ENCODE assay signal across 26 mouse cellular contexts in the genomic region with DNA sequence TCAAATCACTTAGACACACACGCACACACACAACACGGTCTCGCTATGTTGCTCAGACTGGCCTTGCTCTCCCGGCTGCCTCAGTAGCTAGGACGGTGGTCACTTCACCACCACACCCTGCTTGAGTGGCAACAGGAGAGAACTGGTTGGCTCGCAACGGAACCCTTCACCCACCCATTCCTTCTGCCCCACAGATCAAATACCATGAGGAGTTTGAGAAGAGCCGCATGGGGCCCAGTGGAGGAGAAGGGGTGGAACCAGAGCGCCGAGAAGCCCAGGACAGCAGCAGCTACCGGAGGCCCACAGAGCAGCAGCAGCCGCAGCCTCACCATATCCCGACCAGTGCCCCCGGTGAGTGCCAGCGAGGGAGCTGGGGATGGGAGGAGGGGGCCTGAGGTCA. TPM values are rescaled to one million over a fixed set of nuclear protein-coding genes. Genes with fewer than 3 reads are reported as not detected.
DNase-seq lines count a peak whose midpoint lies in the region; ATAC-seq and TF ChIP-seq lines count a peak whose summit lies in the region.
"Had no signal": no experiment of that assay in that cellular context is flagged by ENCODE, and none has a peak within 500 bp of the region (broad histone marks: within the 10 kb centered on the region; RNA-seq: fewer than 3 reads in every experiment).

No protein-coding gene starts in this region.

- no peak for TF ChIP-seq CTCF in CH12.LX (conservative IDR thresholded peaks at IDR 0.05 in 1 of 2, IDR thresholded peaks at IDR 0.05 in 1 of 2; ENCODE audit: low read depth in 2 of 2, low read length in 2 of 2)

- DNase-seq in cerebellum, adult 11 months: peak; percentile 8
- no peak for DNase-seq in cerebellum, postnatal 10 days
- peak; percentile 3 for DNase-seq in gastrocnemius, postnatal 25 days
- no peak for DNase-seq in gastrocnemius, postnatal 14 days
- no peak for DNase-seq in lung, postnatal 25 days (ENCODE audit: low spot score)
- DNase-seq in CH12.LX (ENCODE audit: extremely low read depth): no peak
- DNase-seq: adrenal gland, postnatal 10 days; B cell, adult 2 months; embryo, embryonic 11 days; gastrocnemius, adult 2 months had no signal

- no peak for TF ChIP-seq POLR2A in CH12.LX (IDR thresholded peaks at IDR 0.05; ENCODE audit: low read depth, low read length)

- no peak for TF ChIP-seq RAD21 in CH12.LX (IDR thresholded peaks at IDR 0.05; ENCODE audit: low read depth, low read length)

- 0 out of 2 replicates have a peak overlapping the region, but pooled peaks have one; percentile 21 for H3K27ac ChIP-seq in lung, embryonic 16.5 days (ENCODE audit: low read length)
- H3K27ac ChIP-seq in CH12.LX (ENCODE audit: insufficient read depth, low read depth): no peak overlapping the region
- H3K27ac ChIP-seq: embryonic facial prominence, embryonic 15.5 days; forebrain, embryonic 10.5 days had no signal

- H3K9ac ChIP-seq in lung, embryonic 16.5 days (ENCODE audit: low read length): 0 out of 2 replicates have a peak overlapping the region, but pooled peaks have one; percentile 12
- no peak overlapping the region for H3K9ac ChIP-seq in CH12.LX (ENCODE audit: insufficient read depth, low read depth)
- H3K9ac ChIP-seq: embryonic facial prominence, embryonic 15.5 days; heart, embryonic 12.5 days had no signal

- H3K4me1 ChIP-seq in lung, embryonic 16.5 days (replicated peaks; ENCODE audit: control insufficient read depth, insufficient read depth, low read length): no peaks in the 10 kb centered on the region; the same call in 1 of the 2 replicates
- H3K4me1 ChIP-seq in CH12.LX (ENCODE audit: control insufficient read depth in 1 of 2, insufficient read depth in 2 of 2): peaks cover 15 to 50% of the 10 kb centered on the region in 2 experiments
- H3K4me1 ChIP-seq: forebrain, embryonic 10.5 days had no signal

- in situ Hi-C loops in CH12.LX (cut with MboI; ENCODE audit: low pct_ligation_motif_present, low pct_unique_long_range_greater_than_20kb, low sequenced_read_pairs): no loop called here

- H3K9me3 ChIP-seq in lung, embryonic 16.5 days (ENCODE audit: control insufficient read depth, low read length): no peaks in the 10 kb centered on the region
- no peaks in the 10 kb centered on the region for H3K9me3 ChIP-seq in CH12.LX (replicated peaks; ENCODE audit: low read length)
- H3K9me3 ChIP-seq: embryonic facial prominence, embryonic 15.5 days; forebrain, embryonic 10.5 days; heart, embryonic 12.5 days had no signal

- H3K4me3 ChIP-seq in lung, embryonic 16.5 days (ENCODE audit: low read length): no peak overlapping the region
- no peak overlapping the region for H3K4me3 ChIP-seq in CH12.LX (replicated peaks in 1 of 3; ENCODE audit: low read depth in 2 of 3, low read length in 2 of 3, poor library complexity in 1 of 3)
- H3K4me3 ChIP-seq: embryonic facial prominence, embryonic 15.5 days; erythroblast, embryonic 14.5 days; forebrain, embryonic 10.5 days; gastrocnemius, adult 2 months; heart, embryonic 12.5 days had no signal

- H3K4me2 ChIP-seq in lung, embryonic 16.5 days (ENCODE audit: low read depth, low read length): no peak overlapping the region
- no peak overlapping the region for H3K4me2 ChIP-seq in CH12.LX (ENCODE audit: insufficient read depth, low read depth, poor library complexity, severe bottlenecking)
- H3K4me2 ChIP-seq: embryonic facial prominence, embryonic 15.5 days; heart, embryonic 12.5 days had no signal

- H3K27me3 ChIP-seq in lung, embryonic 16.5 days (ENCODE audit: control insufficient read depth, insufficient read depth, low read depth, low read length): no peaks in the 10 kb centered on the region
- no peaks in the 10 kb centered on the region for H3K27me3 ChIP-seq in CH12.LX (replicated peaks)
- H3K27me3 ChIP-seq: embryonic facial prominence, embryonic 15.5 days; heart, embryonic 12.5 days had no signal

- peak; percentile 74 for ATAC-seq in lung, embryonic 16.5 days (ENCODE audit: low read depth)
- ATAC-seq: CD4-positive, CD25-positive, alpha-beta regulatory T cell, adult 4 months; forebrain, embryonic 14.5 days; hindbrain, embryonic 16.5 days; inflammation-experienced regulatory T-cells, adult 6 months; intestine, postnatal 0 days had no signal

- H3K79me2 ChIP-seq in CH12.LX (replicated peaks; ENCODE audit: control insufficient read depth, extremely low read depth, insufficient read depth, poor library complexity, severe bottlenecking): no peaks in the 10 kb centered on the region

- no peak for TF ChIP-seq EP300 in CH12.LX (IDR thresholded peaks at IDR 0.05; ENCODE audit: low read length)

- WGBS in lung, embryonic 16.5 days: 53% methylated on average over 15 of the region's 15 CpGs

- intact Hi-C loops in gastrocnemius, postnatal 14 days (cut with DNase I; ENCODE audit: low total_unique reads): no loop called here

- peaks cover 35% of the 10 kb centered on the region for H3K36me3 ChIP-seq in lung, embryonic 16.5 days (ENCODE audit: control insufficient read depth, insufficient read depth, low read length)
- H3K36me3 ChIP-seq in CH12.LX (replicated peaks in 1 of 2; ENCODE audit: control insufficient read depth in 1 of 2, insufficient read depth in 1 of 2, low read length in 1 of 2): peaks cover 20 to 69% of the 10 kb centered on the region in 2 experiments

- dilution Hi-C loops in CH12.LX (cut with MboI; ENCODE audit: extremely low pct_ligation_motif_present, extremely low pct_unique_long_range_greater_than_20kb, low sequenced_read_pairs): no loop called here

TF ChIP-seq in CH12.LX, 34 proteins besides CTCF, POLR2A, EP300 and RAD21:
- TF ChIP-seq PAX5 (IDR thresholded peaks at IDR 0.05; ENCODE audit: low read length) (no peak), USF1 (IDR thresholded peaks at IDR 0.05; ENCODE audit: low read depth, low read length) (no peak), GABPA (IDR thresholded peaks at IDR 0.05; ENCODE audit: insufficient replicate concordance, low read depth, low read length) (no peak), SIN3A (IDR thresholded peaks at IDR 0.05; ENCODE audit: low read length) (no peak), POLR2AphosphoS2 (IDR thresholded peaks at IDR 0.05; ENCODE audit: low read depth, low read length) (no peak), ZNF384 (IDR thresholded peaks at IDR 0.05; ENCODE audit: low read depth, low read length) (0 out of 2 replicates have a peak, but pooled peaks have one; percentile 21), JUND (conservative IDR thresholded peaks at IDR 0.05; ENCODE audit: low read depth, low read length) (no peak), MAFK (IDR thresholded peaks at IDR 0.05; ENCODE audit: insufficient replicate concordance, low read length) (no peak)

RNA-seq across cellular contexts. Expression of gene B230217C12Rik, which starts 7.2 kb away (rescaled TPM):
- under 1 TPM; 0.48 to 0.67 TPM for total RNA-seq in gastrocnemius, postnatal 25 days (2021)
- 1 to 10 TPM in 1 of 2 experiments, under 1 TPM in 1; 0.84 to 1.5 TPM for total RNA-seq in gastrocnemius, postnatal 14 days (2021)
- 3.1 and 3.4 TPM in 2 replicates for polyA plus RNA-seq in lung, embryonic 16.5 days (2015; fragmentation: Nextera tagmentation; extraction: Ambion mirVana)
- 4.6 and 4.9 TPM in 2 replicates for total RNA-seq in CH12.LX (2012; rRNA removed)
- total RNA-seq in CH12.LX (2014; rRNA removed): 13.7 and 14.0 TPM in 2 replicates
- 11.9 and 12.4 TPM in 2 replicates for polyA plus RNA-seq in CH12.LX (2012; ENCODE audit: insufficient read length, low read depth)
- total RNA-seq: MEL had no signal
- polyA plus RNA-seq: erythroblast, embryonic 14.5 days had no signal

RNA-seq across cellular contexts. Expression of gene Lasp1, which starts 34.6 kb away (rescaled TPM):
- 10 to 100 TPM; 18.3 to 21.9 TPM for total RNA-seq in gastrocnemius, postnatal 25 days (2021)
- total RNA-seq in gastrocnemius, postnatal 14 days (2021): 10 to 100 TPM; 29.9 to 39.5 TPM
- 163 and 167 TPM in 2 replicates for polyA plus RNA-seq in lung, embryonic 16.5 days (2015; fragmentation: Nextera tagmentation; extraction: Ambion mirVana)
- total RNA-seq in CH12.LX (2012; rRNA removed) (16.8 and 18.6 TPM in 2 replicates), CH12.LX (2014; rRNA removed) (12.3 and 12.5 TPM in 2 replicates)
- polyA plus RNA-seq in CH12.LX (2012; ENCODE audit: insufficient read length, low read depth): 45.1 and 45.4 TPM in 2 replicates

RNA-seq across cellular contexts. Expression of gene Fbxo47, which starts 50.6 kb away (rescaled TPM):
- under 1 TPM; 0.11 to 0.15 TPM for total RNA-seq in gastrocnemius, postnatal 25 days (2021)
- total RNA-seq in gastrocnemius, postnatal 14 days (2021): under 1 TPM; 0.11 to 0.12 TPM
- polyA plus RNA-seq in lung, embryonic 16.5 days (2015; fragmentation: Nextera tagmentation; extraction: Ambion mirVana): 0.36 and 0.65 TPM in 2 replicates
- total RNA-seq in CH12.LX (2012; rRNA removed): 0.80 and 1.1 TPM in 2 replicates
- 2.1 and 3.0 TPM in 2 replicates for total RNA-seq in CH12.LX (2014; rRNA removed)
- polyA plus RNA-seq in CH12.LX (2012; ENCODE audit: insufficient read length, low read depth): 1.8 and 2.0 TPM in 2 replicates
- polyA plus RNA-seq: erythroblast, embryonic 14.5 days had no signal

RNA-seq across cellular contexts. Expression of gene Rpl23, which starts 51.1 kb away (rescaled TPM):
- 100 to 1,000 TPM; 379 to 436 TPM for total RNA-seq in gastrocnemius, postnatal 25 days (2021)
- 100 to 1,000 TPM; 607 to 676 TPM for total RNA-seq in gastrocnemius, postnatal 14 days (2021)
- 495 and 578 TPM in 2 replicates for polyA plus RNA-seq in lung, embryonic 16.5 days (2015; fragmentation: Nextera tagmentation; extraction: Ambion mirVana)
- total RNA-seq in CH12.LX (2012; rRNA removed) (2,073 and 2,338 TPM in 2 replicates), CH12.LX (2014; rRNA removed) (1,878 and 2,226 TPM in 2 replicates)
- 1,387 and 2,564 TPM in 2 replicates for polyA plus RNA-seq in CH12.LX (2012; ENCODE audit: insufficient read length, low read depth)

RNA-seq across cellular contexts. Expression of gene 1700001P01Rik, which starts 57.6 kb away (rescaled TPM):
- not detected for total RNA-seq in gastrocnemius, postnatal 25 days (2021)
- not detected for total RNA-seq in gastrocnemius, postnatal 14 days (2021)
- polyA plus RNA-seq in lung, embryonic 16.5 days (2015; fragmentation: Nextera tagmentation; extraction: Ambion mirVana): 0.35 TPM in 1 of 2 replicates, not detected in the other
- total RNA-seq in CH12.LX (2012; rRNA removed) (0.47 and 0.50 TPM in 2 replicates), CH12.LX (2014; rRNA removed) (not detected in 2 replicates)
- 0.41 TPM in 1 of 2 replicates, not detected in the other for polyA plus RNA-seq in CH12.LX (2012; ENCODE audit: insufficient read length, low read depth)
- total RNA-seq: common myeloid progenitor, adult 5-6 weeks; gastrocnemius, postnatal 4 days; heart, adult 8-10 months; heart, postnatal 25 days had no signal
- polyA plus RNA-seq: CD4-positive, CD25-positive, alpha-beta regulatory T cell, adult 4 months; embryonic facial prominence, embryonic 11.5 days; erythroblast, embryonic 14.5 days; heart, embryonic 12.5 days; intestine, postnatal 0 days had no signal

Comparison
In these comparisons a context has a peak if more than half of its experiments do, and no peak if none do; other contexts are left out.
1. DNase-seq: peak in cerebellum, adult 11 months (single experiment) and gastrocnemius, postnatal 25 days (single experiment); none in cerebellum, postnatal 10 days (0 of 2), gastrocnemius, postnatal 14 days (single experiment), lung, postnatal 25 days (single experiment) and CH12.LX (single experiment).